Mouse (Mus musculus) kidney, adult 2 months (tissue): Measurements from ENCODE around the gene Fgd2.

Source experiments
- CTCF ChIP-seq: fragments of 200-500 bp; conservative IDR thresholded peaks from 2 replicates; pipeline ENCODE4 v1.5.1; 2011; ENCODE audit warnings: low read depth, mild to moderate bottlenecking, control low read depth, low read length, moderate library complexity, mixed read lengths; ENCODE audit not compliant: insufficient read depth, insufficient read length
- POLR2A ChIP-seq: fragments of 200-500 bp; IDR thresholded peaks from one replicate; pipeline ENCODE4 v1.6.1; 2011; ENCODE audit warnings: low read depth, low read length, control low read depth

- TF ChIP-seq POLR2A (no peak), CTCF (no peak; the same call in 1 of the 2 replicates)
Observed at GRCm38 (mm10) chr17:29360761-29361221, at the start of gene Fgd2.
